Mouse (Mus musculus): Measurements from ENCODE around the gene Kat8. TPM values are rescaled to one million over a fixed set of nuclear protein-coding genes. Genes with fewer than 3 reads are reported as not detected.
"Not testable (repeated sequence)": the region's sequence is repeated elsewhere in the genome, so short reads cannot be mapped to it uniquely, and the experiment has no call there.

The Kat8 gene
- polyA plus RNA-seq, 1 experiment from 2014 or later, result 46.9 TPM

GRCm38 (mm10) chr7:127894480-127894879 lies 17.8 kb upstream of the Kat8 start:
- WGBS, result 77% methylated on average over 5 of the region's 5 CpGs
- Histone ChIP-seq H3K4me1 (ENCODE audit: control insufficient read depth, insufficient read depth, low read length) (peaks cover 8% of the 10 kb centered on the region), H3K27ac (ENCODE audit: low read length) (no peak overlapping the region; the same call in 1 of the 2 replicates), H3K9me3 (replicated peaks; ENCODE audit: control insufficient read depth, low read length, poor library complexity, severe bottlenecking) (no peaks in the 10 kb centered on the region), H3K4me2 (ENCODE audit: low read length) (peak overlapping the region; percentile 82), H3K36me3 (ENCODE audit: control insufficient read depth, insufficient read depth, low read length) (peaks cover 13% of the 10 kb centered on the region), H3K27me3 (ENCODE audit: control insufficient read depth, insufficient read depth, low read depth, low read length) (no peaks in the 10 kb centered on the region), H3K9ac (ENCODE audit: low read depth, low read length) (peak overlapping the region; percentile 77; the same call in 1 of the 2 replicates), H3K4me3 (ENCODE audit: low read depth, low read length) (peak overlapping the region; percentile 69)
- no peak for ATAC-seq

DNA sequence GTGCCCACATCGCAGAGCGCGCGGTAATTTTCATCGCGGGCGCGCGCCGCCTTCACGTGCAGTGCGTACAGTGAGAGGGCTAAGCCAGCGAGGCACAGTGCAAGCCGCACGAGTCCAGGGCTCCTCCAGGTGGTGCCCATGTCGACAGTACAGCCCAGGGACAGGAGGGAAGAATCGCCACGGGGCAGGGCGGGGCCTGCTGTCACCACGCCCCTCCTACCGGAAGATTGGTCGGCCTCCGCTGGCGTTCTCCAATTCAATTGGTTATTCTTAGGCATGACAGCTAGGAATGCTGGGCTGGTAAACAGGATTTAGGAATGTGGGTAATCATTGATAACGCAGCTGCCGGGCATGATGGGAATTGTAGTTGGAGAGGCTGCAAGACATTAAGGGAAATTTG lies 16.9 kb upstream of the Kat8 start, which contains the start of the genes Gm21974 and Vkorc1:
TSS of gene Gm21974 (minus strand) at position 13 of the 400 bp plus-strand sequence.
TSS of gene Vkorc1 (minus strand) at position 176 of the 400 bp plus-strand sequence.
- peaks cover 11% of the 10 kb centered on the region for H3K36me3 ChIP-seq (ENCODE audit: control insufficient read depth, insufficient read depth, low read length)
- peak within 1 kb of the TSS; percentile 82 for H3K4me2 ChIP-seq (ENCODE audit: low read length)
- H3K27ac ChIP-seq (ENCODE audit: low read length), result peak within 1 kb of the TSS; percentile 84
- WGBS, result 0% methylated on average over 26 of the region's 26 CpGs
- H3K27me3 ChIP-seq (ENCODE audit: control insufficient read depth, insufficient read depth, low read depth, low read length), result no peaks in the 10 kb centered on the region
- peaks cover 8% of the 10 kb centered on the region for H3K4me1 ChIP-seq (ENCODE audit: control insufficient read depth, insufficient read depth, low read length)
- H3K4me3 ChIP-seq (ENCODE audit: low read depth, low read length), result peak within 1 kb of the TSS; percentile 69
- ATAC-seq, result peak; percentile 97
- peak within 1 kb of the TSS; percentile 77 for H3K9ac ChIP-seq (ENCODE audit: low read depth, low read length)
- H3K9me3 ChIP-seq (replicated peaks; ENCODE audit: control insufficient read depth, low read length, poor library complexity, severe bottlenecking), result no peaks in the 10 kb centered on the region

DNA sequence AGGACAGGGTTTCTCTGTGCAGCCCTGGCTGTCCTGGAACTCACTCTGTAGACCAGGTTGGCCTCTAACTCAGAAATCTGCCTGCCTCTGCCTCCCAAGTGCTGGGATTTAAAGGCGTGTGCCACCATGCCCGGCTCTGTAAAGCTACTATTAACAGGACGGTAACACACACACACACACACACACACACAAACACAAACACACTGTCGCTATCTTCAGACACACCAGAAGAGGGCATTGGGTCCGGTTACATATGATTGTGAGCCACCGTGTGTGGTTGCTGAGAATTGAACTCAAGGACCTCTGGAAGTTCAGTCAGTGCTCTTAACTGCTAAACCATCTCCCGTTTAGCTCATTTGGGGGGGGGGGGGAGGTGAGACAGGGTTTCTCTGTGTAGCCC lies 16.4 kb upstream of the Kat8 start:
- ATAC-seq; H3K9me3 ChIP-seq (replicated peaks; ENCODE audit: control insufficient read depth, low read length, poor library complexity, severe bottlenecking); H3K4me1 ChIP-seq (ENCODE audit: control insufficient read depth, insufficient read depth, low read length); H3K27me3 ChIP-seq (ENCODE audit: control insufficient read depth, insufficient read depth, low read depth, low read length); H3K9ac ChIP-seq (ENCODE audit: low read depth, low read length): not testable (repeated sequence)
- H3K4me3 ChIP-seq (ENCODE audit: low read depth, low read length), result peak overlapping the region; percentile 69
- WGBS, result 69% methylated on average over 7 of the region's 7 CpGs
- peaks cover 11% of the 10 kb centered on the region for H3K36me3 ChIP-seq (ENCODE audit: control insufficient read depth, insufficient read depth, low read length)
- peak overlapping the region; percentile 82 for H3K4me2 ChIP-seq (ENCODE audit: low read length)
- H3K27ac ChIP-seq (ENCODE audit: low read length), result peak overlapping the region; percentile 84; the same call in 1 of the 2 replicates

DNA sequence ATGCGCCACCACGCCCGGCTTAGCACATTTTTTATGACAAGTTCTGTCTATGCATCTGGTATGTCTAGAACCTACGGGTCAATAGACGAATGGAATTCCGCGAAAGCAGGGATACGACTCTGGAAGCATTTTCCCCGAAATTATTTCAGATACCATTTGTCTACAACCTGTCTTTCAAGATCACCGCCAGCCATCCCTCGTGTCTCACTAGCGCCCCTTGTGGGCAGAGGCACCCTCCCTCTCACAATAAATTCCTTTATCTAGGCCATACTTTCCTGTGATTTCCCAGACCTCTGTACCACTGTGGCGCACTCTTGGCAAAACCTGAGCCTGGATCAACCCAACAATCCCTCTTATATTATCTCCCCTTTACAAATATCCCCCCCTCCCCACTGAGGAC lies 15.9 kb upstream of the Kat8 start:
- Histone ChIP-seq H3K36me3 (ENCODE audit: control insufficient read depth, insufficient read depth, low read length) (peaks cover 11% of the 10 kb centered on the region), H3K4me3 (ENCODE audit: low read depth, low read length) (no peak overlapping the region), H3K27ac (ENCODE audit: low read length) (no peak overlapping the region), H3K27me3 (ENCODE audit: control insufficient read depth, insufficient read depth, low read depth, low read length) (no peaks in the 10 kb centered on the region), H3K4me2 (ENCODE audit: low read length) (no peak overlapping the region), H3K9ac (ENCODE audit: low read depth, low read length) (no peak overlapping the region), H3K4me1 (ENCODE audit: control insufficient read depth, insufficient read depth, low read length) (peaks cover 8% of the 10 kb centered on the region), H3K9me3 (replicated peaks; ENCODE audit: control insufficient read depth, low read length, poor library complexity, severe bottlenecking) (no peaks in the 10 kb centered on the region)
- WGBS, result 61% methylated on average over 13 of the region's 13 CpGs
- no peak for ATAC-seq

GRCm38 (mm10) chr7:127897542-127897941 lies 14.8 kb upstream of the Kat8 start:
- H3K4me3 ChIP-seq (ENCODE audit: low read depth, low read length), result no peak overlapping the region
- WGBS, result 88% methylated on average over 7 of the region's 7 CpGs
- no peak for ATAC-seq

GRCm38 (mm10) chr7:127898179-127898956 lies 13.9 kb upstream of the Kat8 start:
- no peaks in the 10 kb centered on the region for H3K27me3 ChIP-seq (ENCODE audit: control insufficient read depth, insufficient read depth, low read depth, low read length)
- no peak for ATAC-seq
- H3K4me3 ChIP-seq (ENCODE audit: low read depth, low read length), result no peak overlapping the region
- 41% methylated on average over 10 of the region's 10 CpGs for WGBS
- H3K4me1 ChIP-seq (ENCODE audit: control insufficient read depth, insufficient read depth, low read length), result peaks cover 8% of the 10 kb centered on the region
- H3K9ac ChIP-seq (ENCODE audit: low read depth, low read length), result no peak overlapping the region
- H3K4me2 ChIP-seq (ENCODE audit: low read length), result no peak overlapping the region
- no peak overlapping the region for H3K27ac ChIP-seq (ENCODE audit: low read length)
- H3K36me3 ChIP-seq (ENCODE audit: control insufficient read depth, insufficient read depth, low read length), result peaks cover 2% of the 10 kb centered on the region
- H3K9me3 ChIP-seq (replicated peaks; ENCODE audit: control insufficient read depth, low read length, poor library complexity, severe bottlenecking), result no peaks in the 10 kb centered on the region

More at GRCm38 (mm10) chr7:127897542-127897941, 14.8 kb upstream of the Kat8 start:
- Histone ChIP-seq H3K36me3 (ENCODE audit: control insufficient read depth, insufficient read depth, low read length) (peaks cover 7% of the 10 kb centered on the region), H3K27me3 (ENCODE audit: control insufficient read depth, insufficient read depth, low read depth, low read length) (no peaks in the 10 kb centered on the region), H3K4me2 (ENCODE audit: low read length) (no peak overlapping the region), H3K9ac (ENCODE audit: low read depth, low read length) (no peak overlapping the region), H3K27ac (ENCODE audit: low read length) (no peak overlapping the region), H3K9me3 (replicated peaks; ENCODE audit: control insufficient read depth, low read length, poor library complexity, severe bottlenecking) (no peaks in the 10 kb centered on the region), H3K4me1 (ENCODE audit: control insufficient read depth, insufficient read depth, low read length) (peaks cover 8% of the 10 kb centered on the region)

GRCm38 (mm10) chr7:127899997-127900396 lies 12.3 kb upstream of the Kat8 start:
- Histone ChIP-seq H3K27ac (ENCODE audit: low read length) (no peak overlapping the region), H3K36me3 (ENCODE audit: control insufficient read depth, insufficient read depth, low read length) (no peaks in the 10 kb centered on the region), H3K4me1 (ENCODE audit: control insufficient read depth, insufficient read depth, low read length) (peaks cover 7% of the 10 kb centered on the region), H3K27me3 (ENCODE audit: control insufficient read depth, insufficient read depth, low read depth, low read length) (no peaks in the 10 kb centered on the region), H3K9ac (ENCODE audit: low read depth, low read length) (no peak overlapping the region), H3K4me3 (ENCODE audit: low read depth, low read length) (no peak overlapping the region), H3K9me3 (replicated peaks; ENCODE audit: control insufficient read depth, low read length, poor library complexity, severe bottlenecking) (no peaks in the 10 kb centered on the region), H3K4me2 (ENCODE audit: low read length) (no peak overlapping the region)
- ATAC-seq, result no peak
- WGBS, result 51% methylated on average over 7 of the region's 7 CpGs

- no peak for ATAC-seq
- Histone ChIP-seq H3K4me3 (ENCODE audit: low read depth, low read length) (no peak overlapping the region), H3K27me3 (ENCODE audit: control insufficient read depth, insufficient read depth, low read depth, low read length) (no peaks in the 10 kb centered on the region), H3K9ac (ENCODE audit: low read depth, low read length) (no peak overlapping the region), H3K4me1 (ENCODE audit: control insufficient read depth, insufficient read depth, low read length) (peaks cover 7% of the 10 kb centered on the region), H3K27ac (ENCODE audit: low read length) (no peak overlapping the region), H3K36me3 (ENCODE audit: control insufficient read depth, insufficient read depth, low read length) (peaks cover 1% of the 10 kb centered on the region), H3K9me3 (replicated peaks; ENCODE audit: control insufficient read depth, low read length, poor library complexity, severe bottlenecking) (no peaks in the 10 kb centered on the region), H3K4me2 (ENCODE audit: low read length) (no peak overlapping the region)
- WGBS, result 78% methylated on average over 2 of the region's 2 CpGs
Measured at GRCm38 (mm10) chr7:127901772-127902171, 10.5 kb upstream of the Kat8 start.
